Mouse (Mus musculus) lung, embryonic 16.5 days (tissue): ENCODE data around the gene Nudt9. TPM values are rescaled to one million over a fixed set of nuclear protein-coding genes. Genes with fewer than 3 reads are reported as not detected.
A peak's percentile ranks its signal among the peaks of the same experiment; 100 is the strongest.

Experiments used
- ATAC-seq: fragments of 200-750 bp; cut with Nextera tagmentation; 2 replicates; pipeline ENCODE4 v1.8.0; 2017; ENCODE audit warnings: low read depth, mild to moderate bottlenecking, moderate library complexity
- H3K27ac ChIP-seq: fragments of 300-500 bp; sonication (generic); 2 replicates; pipeline ENCODE4 v1.5.1; 2014; ENCODE audit warnings: mild to moderate bottlenecking, control low read depth, low read length
- H3K27me3 ChIP-seq: fragments of 300-500 bp; sonication (generic); 2 replicates; pipeline ENCODE4 v1.6.1; 2014; ENCODE audit warnings: low read depth, low read length, mixed read lengths; ENCODE audit not compliant: control insufficient read depth, insufficient read depth
- H3K36me3 ChIP-seq: fragments of 300-500 bp; sonication (generic); 2 replicates; pipeline ENCODE4 v1.6.1; 2014; ENCODE audit warnings: low read length; ENCODE audit not compliant: control insufficient read depth, insufficient read depth
- H3K4me1 ChIP-seq: fragments of 300-500 bp; sonication (generic); replicated peaks from 2 replicates; pipeline ENCODE4 v1.6.1; 2014; ENCODE audit warnings: low read length, mixed read lengths; ENCODE audit not compliant: control insufficient read depth, insufficient read depth
- H3K4me2 ChIP-seq: fragments of 300-500 bp; sonication (generic); 2 replicates; pipeline ENCODE4 v1.6.1; 2014; ENCODE audit warnings: low read depth, low read length, control low read depth
- H3K4me3 ChIP-seq: fragments of 300-500 bp; sonication (generic); 2 replicates; pipeline ENCODE4 v1.5.1; 2014; ENCODE audit warnings: mild to moderate bottlenecking, low read length, control low read depth
- H3K9ac ChIP-seq: fragments of 300-500 bp; sonication (generic); 2 replicates; pipeline ENCODE4 v1.6.1; 2014; ENCODE audit warnings: low read length, control low read depth
- H3K9me3 ChIP-seq: fragments of 300-500 bp; sonication (generic); 2 replicates; pipeline ENCODE4 v1.6.1; 2016; ENCODE audit warnings: low read length; ENCODE audit not compliant: control insufficient read depth
- WGBS: fragments of 180-500 bp; shearing (Covaris S2); extraction: QIAGEN DNeasy Blood & Tissue Kit; methylation state at CpG from one replicate; pipeline ENCODE4 v1.1.7; 2014; 5-methylcytosine and 5-hydroxymethylcytosine counted together
- polyA plus RNA-seq: library from polyadenylated mRNA; unstranded; fragments of >200 nt; fragmentation: Nextera tagmentation; extraction: Ambion mirVana; gene quantifications from 2 replicates; pipeline ENCODE4 v1.2.1, GENCODE M21; 2015

The Nudt9 gene
- polyA plus RNA-seq, 1 experiment from 2014 or later = 58.6 TPM

GRCm38 (mm10) chr5:104089751-104090150 lies 43.6 kb downstream of the Nudt9 start:
- H3K9ac ChIP-seq = no peak overlapping the region
- no peak overlapping the region for H3K27ac ChIP-seq
- no peak for ATAC-seq
- H3K4me1 ChIP-seq = no peaks in the 10 kb centered on the region
- H3K27me3 ChIP-seq = no peaks in the 10 kb centered on the region
- H3K36me3 ChIP-seq = peaks cover 41% of the 10 kb centered on the region
- H3K4me2 ChIP-seq = no peak overlapping the region
- no peaks in the 10 kb centered on the region for H3K9me3 ChIP-seq
- WGBS = 75% methylated on average over 2 of the region's 2 CpGs
- no peak overlapping the region for H3K4me3 ChIP-seq

DNA sequence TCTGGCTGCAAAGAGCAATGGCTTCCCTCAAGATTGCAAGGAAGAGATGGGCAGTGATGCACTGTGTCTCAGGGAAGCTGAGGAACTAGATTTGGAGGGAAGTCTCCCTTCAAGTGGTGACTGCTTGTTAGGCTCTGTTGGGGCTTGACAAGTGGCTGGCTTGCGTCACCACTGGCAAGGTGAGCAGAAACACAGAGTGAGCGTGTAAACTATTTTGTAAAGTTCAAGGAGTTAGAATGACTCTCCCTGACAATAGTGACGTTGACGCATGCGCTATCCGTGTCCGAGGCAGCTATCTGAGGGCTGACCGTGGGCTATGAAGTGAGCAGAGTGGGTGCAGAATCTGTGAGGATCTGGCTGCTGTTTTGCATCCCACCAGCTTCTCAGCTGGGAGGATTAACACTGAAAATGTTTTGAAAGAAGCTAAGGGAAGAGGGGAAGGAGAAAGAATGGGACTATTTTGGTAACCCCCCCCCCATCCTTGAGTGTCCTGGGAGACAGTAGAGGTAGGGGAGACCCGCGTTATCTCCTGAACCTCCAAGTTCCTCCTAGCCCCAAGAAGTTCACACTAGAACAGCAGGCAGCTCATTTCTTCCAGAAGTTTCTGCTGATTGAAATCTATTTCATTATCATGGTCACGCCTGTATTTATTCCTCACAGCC lies 49.4 kb downstream of the Nudt9 start:
- H3K4me1 ChIP-seq = peaks cover 24% of the 10 kb centered on the region
- 32% methylated on average over 11 of the region's 11 CpGs for WGBS
- no peak overlapping the region for H3K9ac ChIP-seq
- ATAC-seq = peak; percentile 11; the same call in 1 of the 2 replicates
- H3K27me3 ChIP-seq = no peaks in the 10 kb centered on the region
- no peak overlapping the region for H3K4me3 ChIP-seq
- no peaks in the 10 kb centered on the region for H3K9me3 ChIP-seq
- peaks cover 7% of the 10 kb centered on the region for H3K36me3 ChIP-seq
- peak overlapping the region; percentile 95 for H3K27ac ChIP-seq
- H3K4me2 ChIP-seq = peak overlapping the region; percentile 27; the same call in 1 of the 2 replicates

DNA sequence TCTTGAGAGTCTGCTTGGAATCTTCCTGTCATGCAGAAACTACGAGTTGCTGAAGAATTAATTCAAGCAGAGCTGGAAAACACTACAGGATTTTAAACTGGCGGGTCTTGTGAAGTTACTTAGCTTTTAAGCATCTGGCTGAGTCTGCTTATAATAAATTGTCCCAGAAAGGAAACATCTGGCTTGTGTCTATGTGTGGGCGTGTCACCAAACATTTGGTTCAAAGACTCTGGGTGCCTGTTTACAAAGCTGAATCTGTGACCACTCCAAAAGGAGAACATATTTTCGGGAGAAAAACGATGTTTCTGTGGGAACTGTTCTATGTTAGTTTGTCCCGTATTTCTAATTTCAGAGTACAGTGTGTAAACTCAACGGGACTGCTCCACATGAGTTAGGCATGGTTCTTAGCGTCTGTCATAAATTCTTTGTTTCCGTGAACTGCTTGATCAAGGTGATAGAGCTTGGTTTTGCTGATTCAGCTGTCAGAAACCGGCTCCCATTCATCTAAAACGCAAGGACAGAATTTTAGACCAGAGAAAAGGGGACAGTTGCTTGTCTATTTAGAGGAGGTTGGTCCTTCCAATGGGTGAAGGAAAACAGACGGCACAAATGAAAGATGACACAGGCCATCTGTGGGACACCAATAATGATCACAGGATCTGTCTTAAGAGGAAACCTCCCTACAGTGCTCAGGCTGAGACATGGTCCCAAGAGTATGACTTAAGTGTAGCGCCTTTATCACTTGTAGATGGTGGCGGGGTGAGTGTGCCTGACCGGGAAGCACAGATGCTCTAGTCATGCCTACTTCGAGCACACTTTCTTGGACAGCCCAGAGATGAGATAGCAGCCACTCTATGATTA lies 50.2 kb downstream of the Nudt9 start:
- Histone ChIP-seq H3K4me3 (no peak overlapping the region), H3K9ac (no peak overlapping the region), H3K9me3 (no peaks in the 10 kb centered on the region), H3K27ac (peak overlapping the region; percentile 96), H3K27me3 (no peaks in the 10 kb centered on the region), H3K36me3 (peaks cover 6% of the 10 kb centered on the region), H3K4me2 (peak overlapping the region; percentile 25; the same call in 1 of the 2 replicates), H3K4me1 (peaks cover 24% of the 10 kb centered on the region)
- WGBS = 44% methylated on average over 16 of the region's 16 CpGs
- ATAC-seq = peak; percentile 93

DNA sequence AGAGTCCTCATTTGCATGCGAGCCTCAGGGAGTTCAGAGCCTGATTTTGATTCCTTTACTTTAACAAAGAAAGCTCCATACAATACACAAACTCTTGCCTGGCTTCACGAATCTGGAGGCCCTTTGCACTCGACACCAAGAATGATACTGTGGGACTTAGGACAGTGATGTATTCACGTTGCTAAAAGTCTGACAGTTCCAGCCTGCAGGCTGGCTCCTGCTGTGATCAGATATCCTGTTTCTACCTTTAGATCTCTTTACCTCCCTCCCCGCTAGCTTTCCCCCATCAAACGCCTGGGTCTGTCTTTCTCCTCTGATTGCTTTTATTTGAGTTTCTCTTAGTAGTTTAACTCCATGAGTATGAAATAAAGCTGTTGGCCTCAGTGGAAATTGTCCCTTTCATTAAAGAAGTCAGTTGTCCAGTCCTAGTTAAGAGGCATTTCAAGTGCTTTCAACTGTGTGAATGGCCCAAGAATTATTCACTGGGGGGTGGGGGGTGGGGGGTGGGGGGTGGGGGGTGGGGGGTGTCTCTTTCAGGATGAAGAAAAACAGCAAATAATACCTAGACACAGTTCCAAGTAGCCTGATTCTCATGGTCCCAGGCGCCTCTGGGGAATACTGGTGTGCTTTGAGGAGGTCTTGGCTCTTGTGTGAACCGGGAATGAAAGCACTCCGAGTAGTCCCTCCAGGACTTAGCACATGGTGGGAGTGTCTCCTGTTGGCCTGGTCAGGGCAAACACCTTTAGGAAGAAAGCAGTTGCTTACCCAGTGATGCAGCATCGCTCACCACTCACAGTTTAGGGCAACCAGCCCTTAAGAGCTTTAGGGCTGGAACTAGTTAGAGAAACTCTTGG lies 55.8 kb downstream of the Nudt9 start:
- no peak overlapping the region for H3K27ac ChIP-seq
- no peak overlapping the region for H3K4me3 ChIP-seq
- ATAC-seq = no peak
- no peaks in the 10 kb centered on the region for H3K9me3 ChIP-seq
- no peak overlapping the region for H3K9ac ChIP-seq
- no peaks in the 10 kb centered on the region for H3K27me3 ChIP-seq
- peaks cover 18% of the 10 kb centered on the region for H3K4me1 ChIP-seq
- H3K4me2 ChIP-seq = no peak overlapping the region
- H3K36me3 ChIP-seq = no peaks in the 10 kb centered on the region
- 39% methylated on average over 10 of the region's 10 CpGs for WGBS

GRCm38 (mm10) chr5:104103171-104103570 lies 57.1 kb downstream of the Nudt9 start:
- no peak for ATAC-seq
- H3K9me3 ChIP-seq = no peaks in the 10 kb centered on the region
- 0 out of 2 replicates have a peak overlapping the region, but pooled peaks have one; percentile 15 for H3K9ac ChIP-seq
- H3K36me3 ChIP-seq = no peaks in the 10 kb centered on the region
- 50% methylated on average over 4 of the region's 4 CpGs for WGBS
- H3K27me3 ChIP-seq = no peaks in the 10 kb centered on the region
- no peak overlapping the region for H3K27ac ChIP-seq
- H3K4me3 ChIP-seq = no peak overlapping the region
- H3K4me2 ChIP-seq = no peak overlapping the region
- H3K4me1 ChIP-seq = peaks cover 18% of the 10 kb centered on the region

GRCm38 (mm10) chr5:104104111-104104510 lies 58.0 kb downstream of the Nudt9 start:
- Histone ChIP-seq H3K36me3 (no peaks in the 10 kb centered on the region), H3K4me2 (no peak overlapping the region), H3K4me1 (peaks cover 26% of the 10 kb centered on the region), H3K9me3 (no peaks in the 10 kb centered on the region), H3K4me3 (no peak overlapping the region), H3K9ac (no peak overlapping the region), H3K27me3 (no peaks in the 10 kb centered on the region), H3K27ac (no peak overlapping the region)
- no peak for ATAC-seq
- WGBS = 63% methylated on average over 2 of the region's 2 CpGs

DNA sequence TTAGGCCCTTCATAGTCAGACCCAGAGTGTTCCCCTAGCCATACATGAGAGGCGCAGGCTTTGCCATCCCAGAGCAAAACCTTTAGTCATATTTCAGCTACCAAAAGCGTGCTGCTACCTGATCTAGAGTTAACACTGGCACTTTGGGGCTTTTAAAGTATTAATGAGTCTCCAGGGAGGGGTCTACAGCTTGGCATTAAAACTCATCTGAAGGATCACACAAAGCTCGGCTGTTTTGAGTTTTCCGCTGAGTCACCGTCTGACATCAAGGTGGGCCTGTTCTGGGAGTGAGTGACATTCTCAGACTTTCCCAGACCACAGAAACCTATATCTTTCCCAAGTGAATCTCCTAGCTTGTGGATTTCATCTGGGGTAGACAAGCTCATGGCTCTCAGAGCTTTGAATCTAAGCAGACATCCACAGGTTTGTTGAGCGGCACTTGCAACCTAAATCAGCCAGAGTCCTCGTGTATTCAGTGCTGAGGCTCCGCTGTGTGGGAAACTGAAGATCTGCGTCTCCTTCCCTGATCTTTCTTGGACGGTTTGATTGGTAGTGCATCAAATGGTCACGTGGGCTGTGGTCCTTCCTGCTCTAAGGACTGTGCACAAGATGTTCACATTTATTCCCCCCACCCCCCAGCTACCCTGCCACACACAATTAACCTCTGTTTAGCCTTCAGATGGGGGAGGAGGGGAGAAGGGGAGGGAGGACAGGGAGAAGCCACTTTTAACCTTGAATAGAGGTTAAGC lies 62.2 kb downstream of the Nudt9 start:
- H3K9ac ChIP-seq = no peak overlapping the region; the same call in 1 of the 2 replicates
- no peak for ATAC-seq
- peak overlapping the region; percentile 23 for H3K4me3 ChIP-seq
- H3K27ac ChIP-seq = peak overlapping the region; percentile 95
- no peaks in the 10 kb centered on the region for H3K36me3 ChIP-seq
- H3K27me3 ChIP-seq = no peaks in the 10 kb centered on the region
- 49% methylated on average over 11 of the region's 11 CpGs for WGBS
- peaks cover 28% of the 10 kb centered on the region for H3K4me1 ChIP-seq
- no peaks in the 10 kb centered on the region for H3K9me3 ChIP-seq
- peak overlapping the region; percentile 59; the same call in 1 of the 2 replicates for H3K4me2 ChIP-seq

GRCm38 (mm10) chr5:104108879-104109369 lies 62.8 kb downstream of the Nudt9 start:
- Histone ChIP-seq H3K4me2 (peak overlapping the region; percentile 59), H3K9ac (peak overlapping the region; percentile 54), H3K4me3 (peak overlapping the region; percentile 23), H3K4me1 (peaks cover 28% of the 10 kb centered on the region), H3K36me3 (no peaks in the 10 kb centered on the region), H3K27ac (peak overlapping the region; percentile 95), H3K27me3 (no peaks in the 10 kb centered on the region), H3K9me3 (no peaks in the 10 kb centered on the region)
- WGBS = 20% methylated on average over 18 of the region's 18 CpGs
- no peak for ATAC-seq
